Mouse (Mus musculus) heart, postnatal 36 days (tissue): ENCODE results near the gene Acbd4. TPM values are rescaled to one million over a fixed set of nuclear protein-coding genes. Genes with fewer than 3 reads are reported as not detected.
A peak's percentile ranks its signal among the peaks of the same experiment; 100 is the strongest.

Experiments
- DNase-seq, 2 experiments: peaks; one replicate each; pipeline ENCODE4 v3.0.0; 2021 to 2022
- intact Hi-C: fragments of 180-260 bp; cut with DNase I; formaldehyde crosslinking; loops from one replicate; pipeline ENCODE4 v1.15.1; 2025
- total RNA-seq, 2 experiments: library from RNA; stranded (reverse); gene quantifications; 2 replicates each; pipeline ENCODE4 v1.2.3; 2021

Gene Acbd4
- total RNA-seq, 2 experiments from 2014 or later, result 37.4 to 41.4 TPM

- intact Hi-C loops, result no loop called here
- DNase-seq, result no peak
Measured at GRCm38 (mm10) chr11:103136039-103136577, 34.6 kb downstream of the Acbd4 start.

- DNase-seq, result no peak
Measured at GRCm38 (mm10) chr11:103139951-103140762, 38.7 kb downstream of the Acbd4 start.

GRCm38 (mm10) chr11:103140763-103141100, 39.2 kb downstream of the Acbd4 start:
- DNase-seq, result no peak
- intact Hi-C loops, result no loop called here

More at GRCm38 (mm10) chr11:103139951-103140762, 38.7 kb downstream of the Acbd4 start:
- intact Hi-C loops, result no loop called here

- intact Hi-C loops, result no loop called here
Measured at GRCm38 (mm10) chr11:103141101-103141943, 39.8 kb downstream of the Acbd4 start.

GRCm38 (mm10) chr11:103141944-103142255, 40.4 kb downstream of the Acbd4 start:
- DNase-seq, result no peak
- intact Hi-C loops, result no loop called here

More at GRCm38 (mm10) chr11:103141101-103141943, 39.8 kb downstream of the Acbd4 start:
- DNase-seq, result peak; percentile 69 to 74

- intact Hi-C loops, result no loop called here
- DNase-seq, result peak; percentile 45 to 50
Measured at GRCm38 (mm10) chr11:103142441-103143182, 41.1 kb downstream of the Acbd4 start.

GRCm38 (mm10) chr11:103144309-103145285, 43.1 kb downstream of the Acbd4 start:
- intact Hi-C loops, result no loop called here
- peak in 1 of 2 experiments; percentile 13 for DNase-seq

- intact Hi-C loops, result no loop called here
- no peak for DNase-seq
Measured at GRCm38 (mm10) chr11:103146386-103146785, 44.9 kb downstream of the Acbd4 start.

DNA sequence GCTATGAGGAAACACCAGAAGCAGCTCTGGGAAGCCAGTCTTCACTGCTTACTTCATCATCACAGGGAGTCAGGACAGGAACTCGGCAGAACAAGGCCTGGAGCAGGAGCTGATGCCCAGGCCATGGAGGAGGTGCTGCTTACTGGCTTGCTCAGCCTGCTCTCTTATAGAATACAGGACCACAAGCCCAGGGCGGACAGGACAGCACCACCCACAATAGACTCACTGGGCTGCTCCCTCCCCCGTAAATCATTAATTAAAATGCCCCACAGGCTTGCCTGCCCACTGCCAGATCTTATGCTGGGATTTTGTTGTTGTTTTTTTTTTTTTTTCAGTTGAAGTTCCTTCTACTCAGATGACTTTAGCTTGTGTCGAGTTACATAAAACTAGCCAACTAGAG, 46.3 kb downstream of the Acbd4 start:
- no peak for DNase-seq
- intact Hi-C loops, result no loop called here

DNA sequence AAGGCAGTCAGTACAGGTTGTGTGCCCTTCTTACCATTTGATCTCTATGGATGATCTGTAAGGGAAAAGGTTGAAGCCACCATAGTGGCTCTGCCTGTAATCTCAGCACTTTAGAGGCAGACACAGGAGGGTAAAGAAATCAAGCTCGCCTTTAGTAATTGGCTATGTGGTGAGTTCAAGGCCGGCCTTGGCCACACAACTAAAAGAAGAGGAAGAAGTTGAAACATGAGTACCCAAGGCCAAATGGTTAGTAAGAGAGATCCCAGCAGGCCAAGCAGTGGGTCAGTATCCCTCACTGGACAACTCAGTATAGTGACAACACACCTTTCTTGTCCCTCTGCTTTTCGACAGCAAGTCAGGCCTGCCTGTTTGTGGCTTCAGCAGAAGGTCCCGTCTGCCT, 48.3 kb downstream of the Acbd4 start:
- intact Hi-C loops, result no loop called here
- no peak for DNase-seq

- intact Hi-C loops, result loop anchor here (1.0 to 5.0 kb wide), 4 partner anchors 26 to 102 kb away; partner anchors contain the start of gene Hexim2
- peak; percentile 98 to 99 for DNase-seq
Measured at GRCm38 (mm10) chr11:103158621-103159478, 57.4 kb downstream of the Acbd4 start.

DNA sequence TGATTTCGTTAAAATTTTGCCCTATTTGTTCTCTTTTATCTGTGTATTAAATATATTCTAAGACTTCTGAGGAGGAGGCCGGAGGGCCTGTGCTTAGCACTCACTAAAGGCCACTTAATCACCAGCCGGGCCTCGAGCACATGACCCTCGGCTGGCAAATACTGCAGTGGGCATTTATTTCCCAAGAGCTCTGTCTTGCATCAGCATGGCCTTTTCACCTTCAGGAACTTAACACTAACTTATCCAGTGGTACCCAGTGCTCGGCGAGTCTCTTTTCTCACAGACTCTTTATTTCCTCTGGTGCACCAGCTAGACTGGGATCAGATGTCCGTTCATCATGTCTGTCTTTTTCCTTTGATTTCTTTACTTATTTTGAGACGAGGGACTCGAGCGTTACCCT, 59.3 kb downstream of the Acbd4 start:
- intact Hi-C loops, result no loop called here

DNA sequence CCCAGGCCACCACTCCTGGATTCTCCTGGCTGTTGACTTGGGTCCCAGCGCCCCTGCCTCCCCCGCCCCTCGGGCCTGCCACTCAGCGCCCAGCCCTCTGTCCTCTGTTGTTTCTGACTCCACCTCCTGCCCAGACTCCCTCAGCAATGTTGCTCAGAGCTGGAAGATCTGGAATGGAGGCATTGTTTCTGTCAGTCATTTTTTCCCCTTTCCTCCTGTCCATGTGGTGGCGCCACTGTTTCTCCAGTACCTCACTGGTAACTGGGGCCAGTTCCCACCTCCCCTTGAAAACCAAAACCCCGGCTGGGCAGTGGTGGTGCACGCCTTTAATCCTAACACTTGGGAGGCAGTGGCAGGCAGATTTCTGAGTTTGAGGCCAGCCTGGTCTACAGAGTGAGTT, 60.0 kb downstream of the Acbd4 start:
- no peak for DNase-seq
- intact Hi-C loops, result no loop called here

More for the DNA sequence above, 59.3 kb downstream of the Acbd4 start:
- DNase-seq, result no peak

Other genes with a start within 250 kb of the Acbd4 start
- 10 to 100 TPM; 32.7 to 37.9 TPM for gene Eftud2, start 220.7 kb upstream of the Acbd4 start, total RNA-seq
- gene Ccdc103, start 220.5 kb upstream of the Acbd4 start, total RNA-seq, result not detected
- not detected for gene Fam187a, start 216.5 kb upstream of the Acbd4 start, total RNA-seq
- gene Gfap, start 200.8 kb upstream of the Acbd4 start, total RNA-seq, result under 1 TPM; 0.19 to 0.31 TPM
- gene Kif18b, start 176.6 kb upstream of the Acbd4 start, total RNA-seq, result under 1 TPM; 0.42 to 0.79 TPM
- gene C1ql1, start 155.0 kb upstream of the Acbd4 start, total RNA-seq, result not detected
- gene Nmt1, start 73.5 kb upstream of the Acbd4 start, total RNA-seq, result 10 to 100 TPM; 65.2 to 68.7 TPM
- 10 to 100 TPM; 70.4 to 81.3 TPM for gene Dcakd, start 73.3 kb upstream of the Acbd4 start, total RNA-seq
- 10 to 100 TPM; 16.1 to 18.3 TPM for gene Plcd3, start within 50 bp of the Acbd4 start, total RNA-seq
- 10 to 100 TPM; 18.0 to 20.5 TPM for gene Hexim1, start 14.5 kb downstream of the Acbd4 start, total RNA-seq
- gene Hexim2, start 30.7 kb downstream of the Acbd4 start, total RNA-seq, result 1 to 10 TPM; 2.0 to 2.1 TPM
- gene Fmnl1, start 69.4 kb downstream of the Acbd4 start, total RNA-seq, result 10 to 100 TPM; 12.4 to 20.9 TPM
- not detected for gene 1700023F06Rik, start 106.9 kb downstream of the Acbd4 start, total RNA-seq
- gene Spata32, start 116.8 kb downstream of the Acbd4 start, total RNA-seq, result not detected
- gene Map3k14, start 165.8 kb downstream of the Acbd4 start, total RNA-seq, result 1 to 10 TPM; 3.3 to 3.8 TPM